Mouse (Mus musculus) hindbrain, embryonic 11.5 days (tissue): ENCODE data around the gene Gdap1l1. TPM values are rescaled to one million over a fixed set of nuclear protein-coding genes. Genes with fewer than 3 reads are reported as not detected.

Experiments
- ATAC-seq: fragments of 200-750 bp; cut with Nextera tagmentation; 2 replicates; pipeline ENCODE4 v1.8.0; 2017; ENCODE audit warnings: mild to moderate bottlenecking, moderate TSS enrichment, moderate library complexity; ENCODE audit not compliant: low FRiP score
- DNase-seq: peaks from one replicate; pipeline ENCODE4 v3.0.0-alpha.2; 2015; ENCODE audit warnings: low spot score
- H3K27ac ChIP-seq: fragments of 300-500 bp; sonication (generic); 2 replicates; pipeline ENCODE4 v1.5.1; 2014; ENCODE audit warnings: mild to moderate bottlenecking, low read depth, low read length
- H3K27me3 ChIP-seq: fragments of 300-500 bp; sonication (generic); 2 replicates; pipeline ENCODE4 v1.6.1; 2014; ENCODE audit warnings: mild to moderate bottlenecking, low read length, moderate library complexity, mixed read lengths; ENCODE audit not compliant: control insufficient read depth, insufficient read depth
- H3K36me3 ChIP-seq: fragments of 300-500 bp; sonication (generic); 2 replicates; pipeline ENCODE4 v1.6.1; 2014; ENCODE audit warnings: mild to moderate bottlenecking, low read length, moderate library complexity, mixed read lengths; ENCODE audit not compliant: control insufficient read depth, insufficient read depth
- H3K4me1 ChIP-seq: fragments of 300-500 bp; sonication (generic); replicated peaks from 2 replicates; pipeline ENCODE4 v1.6.1; 2014; ENCODE audit warnings: low read length, mixed read lengths; ENCODE audit not compliant: control insufficient read depth, insufficient read depth
- H3K4me2 ChIP-seq: fragments of 300-500 bp; sonication (generic); replicated peaks from 2 replicates; pipeline ENCODE4 v1.6.1; 2014; ENCODE audit warnings: mild to moderate bottlenecking, low read depth, low read length
- H3K4me3 ChIP-seq: fragments of 300-500 bp; sonication (generic); 2 replicates; pipeline ENCODE4 v1.5.1; 2014; ENCODE audit warnings: low read depth, low read length
- H3K9ac ChIP-seq: fragments of 300-500 bp; sonication (generic); 2 replicates; pipeline ENCODE4 v1.6.1; 2014; ENCODE audit warnings: low read depth, low read length
- H3K9me3 ChIP-seq: fragments of 300-500 bp; sonication (generic); 2 replicates; pipeline ENCODE4 v1.6.1; 2016; ENCODE audit warnings: low read length; ENCODE audit not compliant: control insufficient read depth
- whole genome bisulfite sequencing: fragments of 180-500 bp; shearing (Covaris S2); extraction: QIAGEN DNeasy Blood & Tissue Kit; methylation state at CpG from one replicate; pipeline ENCODE4 v1.1.7; 2014; 5-methylcytosine and 5-hydroxymethylcytosine counted together
- polyA plus RNA-seq: library from polyadenylated mRNA; unstranded; fragments of >200 nt; fragmentation: Nextera tagmentation; extraction: Ambion mirVana; gene quantifications from 2 replicates; pipeline ENCODE4 v1.2.1, GENCODE M21; 2014

Gene Gdap1l1
- polyA plus RNA-seq: 47.4 and 52.9 TPM in 2 replicates

DNA sequence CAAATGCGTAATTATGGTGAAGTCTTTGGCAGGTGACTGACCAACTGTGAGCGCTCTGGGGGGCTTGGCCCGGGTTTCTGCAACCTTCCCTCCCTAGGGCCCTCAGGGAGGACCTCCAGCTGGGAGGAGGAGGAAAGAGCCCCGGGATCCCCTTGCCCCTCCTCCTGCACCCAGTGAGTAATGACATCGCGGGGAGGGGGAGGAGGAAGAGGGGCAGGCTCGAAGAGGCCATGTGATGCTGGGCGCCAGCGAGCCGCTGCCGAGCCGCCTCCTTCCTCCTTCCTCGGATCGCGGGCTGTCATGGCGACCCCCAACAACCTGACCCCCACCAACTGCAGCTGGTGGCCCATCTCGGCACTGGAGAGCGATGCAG is at the start of gene Gdap1l1:
TSS of gene Gdap1l1 (plus strand) at position 231 of the 373 bp plus-strand sequence.
- WGBS: 2% methylated on average over 11 of the region's 18 CpGs
- DNase-seq: peak; percentile 75
- no peaks in the 10 kb centered on the region for H3K9me3 ChIP-seq
- peak within 1 kb of the TSS; percentile 67 for H3K4me2 ChIP-seq
- no peaks in the 10 kb centered on the region for H3K36me3 ChIP-seq
- peak within 1 kb of the TSS; percentile 65 for H3K27ac ChIP-seq
- 0 out of 2 replicates have a peak, but pooled peaks cover 2% of the 10 kb centered on the region for H3K27me3 ChIP-seq
- H3K4me1 ChIP-seq: 0 out of 2 replicates have a peak, but pooled peaks cover 2% of the 10 kb centered on the region
- peak within 1 kb of the TSS; percentile 61 for H3K4me3 ChIP-seq
- ATAC-seq: peak; percentile 82
- peak within 1 kb of the TSS; percentile 76 for H3K9ac ChIP-seq

- ATAC-seq: no peak
- Histone ChIP-seq H3K9ac (no peak overlapping the region), H3K4me1 (no peaks in the 10 kb centered on the region), H3K9me3 (no peaks in the 10 kb centered on the region), H3K36me3 (no peaks in the 10 kb centered on the region), H3K27ac (no peak overlapping the region), H3K4me3 (no peak overlapping the region), H3K4me2 (no peak overlapping the region), H3K27me3 (no peaks in the 10 kb centered on the region)
- DNase-seq: no peak
- 79% methylated on average over 6 of the region's 6 CpGs for WGBS
Measured at GRCm38 (mm10) chr2:163392436-163392835, 45.8 kb upstream of the Gdap1l1 start.

GRCm38 (mm10) chr2:163393241-163393640 is 45.0 kb upstream of the Gdap1l1 start:
- ATAC-seq (no peak), DNase-seq (no peak)
- H3K27ac ChIP-seq: no peak overlapping the region
- H3K4me3 ChIP-seq: no peak overlapping the region
- no peaks in the 10 kb centered on the region for H3K4me1 ChIP-seq
- H3K9ac ChIP-seq: no peak overlapping the region
- H3K4me2 ChIP-seq: no peak overlapping the region
- WGBS: 92% methylated on average over 10 of the region's 10 CpGs
- H3K36me3 ChIP-seq: no peaks in the 10 kb centered on the region
- no peaks in the 10 kb centered on the region for H3K9me3 ChIP-seq
- H3K27me3 ChIP-seq: no peaks in the 10 kb centered on the region

GRCm38 (mm10) chr2:163393976-163394375 is 44.3 kb upstream of the Gdap1l1 start:
- Histone ChIP-seq H3K4me1 (no peaks in the 10 kb centered on the region), H3K4me2 (no peak overlapping the region), H3K9me3 (no peaks in the 10 kb centered on the region), H3K9ac (no peak overlapping the region), H3K27me3 (no peaks in the 10 kb centered on the region), H3K27ac (no peak overlapping the region), H3K36me3 (no peaks in the 10 kb centered on the region), H3K4me3 (no peak overlapping the region)
- DNase-seq (no peak), ATAC-seq (no peak)
- 76% methylated on average over 6 of the region's 6 CpGs for WGBS

DNA sequence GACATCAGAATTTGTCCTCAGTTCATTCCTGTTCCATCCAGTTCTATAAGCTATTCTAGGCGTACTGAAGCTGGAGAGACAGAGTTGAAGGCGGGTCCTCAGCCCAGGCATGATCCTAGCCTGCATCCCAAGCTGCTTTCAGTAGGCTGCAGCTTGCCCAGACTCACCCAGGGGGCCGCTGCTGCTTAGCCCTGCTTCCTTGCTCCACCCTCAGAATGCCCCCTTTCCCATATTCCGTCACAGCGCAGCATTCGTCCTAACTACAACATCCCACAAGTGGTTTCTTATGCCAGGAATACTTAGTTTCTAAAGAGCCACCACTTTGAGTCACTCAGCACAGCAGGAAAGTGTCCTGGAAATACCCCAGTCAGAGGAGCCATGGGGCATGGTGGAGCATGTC is 43.3 kb upstream of the Gdap1l1 start:
- H3K4me3 ChIP-seq: no peak overlapping the region
- no peak overlapping the region for H3K27ac ChIP-seq
- H3K4me2 ChIP-seq: no peak overlapping the region
- WGBS: 79% methylated on average over 6 of the region's 6 CpGs
- no peaks in the 10 kb centered on the region for H3K27me3 ChIP-seq
- DNase-seq (no peak), ATAC-seq (no peak)
- H3K4me1 ChIP-seq: no peaks in the 10 kb centered on the region
- H3K9me3 ChIP-seq: no peaks in the 10 kb centered on the region
- H3K36me3 ChIP-seq: no peaks in the 10 kb centered on the region
- no peak overlapping the region for H3K9ac ChIP-seq

DNA sequence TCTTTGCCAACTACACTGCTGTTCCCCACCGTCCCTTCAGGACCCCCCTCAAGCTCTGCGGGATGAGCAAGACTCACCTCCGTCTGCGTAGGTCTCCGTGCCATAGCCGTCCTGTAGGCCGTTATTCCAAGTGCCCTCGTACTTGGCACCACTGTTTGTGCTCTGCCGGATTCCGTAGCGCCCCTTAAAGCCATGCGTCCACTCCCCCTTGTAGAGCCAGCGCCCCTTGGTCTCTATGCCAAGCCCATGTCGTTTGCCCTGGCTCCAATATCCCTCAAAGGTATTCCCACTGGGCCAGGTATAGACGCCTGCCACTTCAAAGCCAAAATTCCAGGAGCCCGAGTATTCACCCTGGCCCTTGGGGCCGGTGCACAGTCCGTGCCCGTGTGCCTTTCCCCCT is 41.2 kb upstream of the Gdap1l1 start:
- DNase-seq: no peak
- Histone ChIP-seq H3K4me3 (no peak overlapping the region), H3K9me3 (no peaks in the 10 kb centered on the region), H3K27ac (no peak overlapping the region), H3K27me3 (no peaks in the 10 kb centered on the region), H3K4me2 (no peak overlapping the region), H3K36me3 (no peaks in the 10 kb centered on the region), H3K4me1 (no peaks in the 10 kb centered on the region), H3K9ac (no peak overlapping the region)
- 90% methylated on average over 19 of the region's 19 CpGs for WGBS
- ATAC-seq: no peak

- Histone ChIP-seq H3K9me3 (no peaks in the 10 kb centered on the region), H3K4me1 (no peaks in the 10 kb centered on the region), H3K36me3 (no peaks in the 10 kb centered on the region), H3K27ac (no peak within 1 kb of the TSS), H3K4me2 (peak within 1 kb of the TSS; percentile 24; the same call in 1 of the 2 replicates), H3K27me3 (no peaks in the 10 kb centered on the region), H3K9ac (no peak within 1 kb of the TSS; the same call in 1 of the 2 replicates), H3K4me3 (no peak within 1 kb of the TSS)
- WGBS: 13% methylated on average over 10 of the region's 10 CpGs
- peak; percentile 42 for DNase-seq
- peak; percentile 45; the same call in 1 of the 2 replicates for ATAC-seq
Measured at GRCm38 (mm10) chr2:163397905-163398304, 40.4 kb upstream of the Gdap1l1 start, which contains the start of gene Jph2. TSS of gene Jph2 (minus strand) at chr2:163397993.

DNA sequence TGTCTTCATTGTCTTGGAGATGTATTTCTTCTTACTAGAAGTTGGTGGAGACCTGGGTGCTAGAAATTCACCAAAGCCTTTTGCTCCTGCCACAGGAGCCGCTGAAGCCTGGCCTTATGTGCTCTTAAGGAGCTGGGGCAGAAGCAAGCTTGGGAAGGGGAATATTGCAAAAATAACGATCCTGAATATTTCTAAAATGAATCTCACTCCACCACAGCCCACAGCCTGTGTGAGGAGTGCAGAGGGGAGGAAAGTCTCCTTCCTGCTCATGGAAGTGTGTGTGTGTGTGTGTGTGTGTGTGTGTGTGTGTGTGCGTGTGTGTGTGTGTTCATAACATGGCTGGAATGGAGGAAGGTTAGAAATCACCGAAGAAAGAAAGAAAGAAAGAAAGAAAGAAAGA is 39.5 kb upstream of the Gdap1l1 start:
- Histone ChIP-seq H3K9ac (no peak overlapping the region), H3K36me3 (no peaks in the 10 kb centered on the region), H3K4me3 (no peak overlapping the region), H3K4me2 (no peak overlapping the region), H3K9me3 (no peaks in the 10 kb centered on the region), H3K27me3 (no peaks in the 10 kb centered on the region), H3K4me1 (no peaks in the 10 kb centered on the region), H3K27ac (no peak overlapping the region)
- ATAC-seq (no peak), DNase-seq (no peak)
- WGBS: 88% methylated on average over 4 of the region's 4 CpGs

DNA sequence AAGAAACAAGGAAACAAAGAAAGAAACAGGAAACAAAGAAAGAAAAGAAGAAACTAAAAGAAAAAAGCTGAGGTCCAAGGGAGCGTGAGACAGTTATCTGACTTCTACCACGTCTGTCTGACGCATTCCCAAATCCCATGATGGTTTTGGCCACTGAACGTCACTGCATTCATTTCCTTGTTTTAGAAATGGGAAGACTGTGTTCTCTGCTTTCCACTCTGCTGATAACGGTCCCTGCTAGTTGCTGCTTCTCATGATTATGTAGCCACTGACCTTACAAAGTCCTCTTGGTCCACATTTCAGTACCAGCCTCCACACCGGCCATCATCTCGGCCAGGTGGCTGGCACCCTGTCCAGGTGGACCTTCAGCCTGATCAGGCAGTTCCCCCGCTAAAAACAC is 39.1 kb upstream of the Gdap1l1 start:
- Histone ChIP-seq H3K36me3 (no peaks in the 10 kb centered on the region), H3K9ac (no peak overlapping the region), H3K4me2 (no peak overlapping the region), H3K27me3 (no peaks in the 10 kb centered on the region), H3K4me1 (no peaks in the 10 kb centered on the region), H3K9me3 (no peaks in the 10 kb centered on the region), H3K4me3 (no peak overlapping the region), H3K27ac (no peak overlapping the region)
- ATAC-seq (no peak), DNase-seq (no peak)
- WGBS: 90% methylated on average over 8 of the region's 8 CpGs
